Mouse (Mus musculus) left cerebral cortex, adult 8-10 months (tissue): ENCODE measurements around the gene Col1a2. TPM values are rescaled to one million over a fixed set of nuclear protein-coding genes. Genes with fewer than 3 reads are reported as not detected.

ENCODE experiments used
- DNase-seq, 2 experiments: peaks; one replicate each; pipeline ENCODE4 v3.0.0; 2022; ENCODE audit warnings: low spot score in 2 of 2
- total RNA-seq, 4 experiments: library from RNA; stranded (reverse); gene quantifications; 2 replicates each; pipeline ENCODE4 v1.2.4; 2022

The Col1a2 gene
- total RNA-seq = 10 to 100 TPM; 12.9 to 16.4 (median 16.0) TPM

DNA sequence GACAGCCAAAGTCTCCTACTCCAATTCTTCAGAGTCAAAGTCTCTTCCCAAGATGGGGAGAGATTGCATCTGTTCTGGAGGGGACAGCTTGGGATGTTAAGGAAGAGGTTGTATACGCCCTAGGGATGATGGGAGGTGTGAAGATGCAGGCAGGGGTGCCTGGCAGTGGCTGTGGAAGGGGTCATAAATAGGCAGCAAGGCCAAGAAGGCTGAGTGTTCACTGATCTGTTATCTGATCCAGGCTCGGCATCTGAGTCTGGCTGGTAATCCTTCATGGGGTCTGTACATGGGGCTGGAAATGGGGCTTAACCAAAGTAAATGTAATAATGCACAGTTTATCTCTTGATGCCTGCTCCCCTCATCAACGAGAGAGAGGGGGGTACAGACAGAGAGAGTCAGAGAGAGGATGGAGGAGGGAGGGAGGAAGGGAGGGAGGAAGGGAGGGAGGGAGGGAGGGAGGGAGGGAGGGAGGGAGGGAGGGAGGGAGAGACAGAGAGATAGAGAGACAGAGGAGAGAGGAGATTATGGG, at the start of gene Col1a2:
Gene Col1a2, plus strand, starts transcription at position 212 of the 529 bp plus-strand sequence.
- no peak for DNase-seq

DNA sequence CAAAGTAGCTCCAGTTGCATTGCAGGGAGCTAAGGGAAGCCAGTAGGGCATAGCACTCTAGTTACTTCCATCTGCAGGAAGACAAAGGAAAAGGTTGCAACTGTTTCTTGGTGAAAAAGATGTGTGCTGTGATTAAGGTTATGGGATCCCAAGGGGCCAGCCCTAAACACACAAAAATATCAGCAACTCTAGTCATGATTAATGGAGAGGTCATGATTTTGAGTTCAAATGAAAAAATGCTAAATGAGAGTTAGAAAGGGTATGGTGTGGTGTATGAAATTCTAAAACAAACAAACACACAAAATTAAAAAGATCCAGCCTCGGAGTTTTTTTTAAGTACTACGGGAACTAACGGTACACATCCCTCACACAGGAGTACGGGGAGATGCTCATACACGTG, 49.1 kb upstream of the Col1a2 start:
- DNase-seq = no peak

GRCm38 (mm10) chr6:4455961-4456617, 48.5 kb upstream of the Col1a2 start:
- DNase-seq = no peak

DNA sequence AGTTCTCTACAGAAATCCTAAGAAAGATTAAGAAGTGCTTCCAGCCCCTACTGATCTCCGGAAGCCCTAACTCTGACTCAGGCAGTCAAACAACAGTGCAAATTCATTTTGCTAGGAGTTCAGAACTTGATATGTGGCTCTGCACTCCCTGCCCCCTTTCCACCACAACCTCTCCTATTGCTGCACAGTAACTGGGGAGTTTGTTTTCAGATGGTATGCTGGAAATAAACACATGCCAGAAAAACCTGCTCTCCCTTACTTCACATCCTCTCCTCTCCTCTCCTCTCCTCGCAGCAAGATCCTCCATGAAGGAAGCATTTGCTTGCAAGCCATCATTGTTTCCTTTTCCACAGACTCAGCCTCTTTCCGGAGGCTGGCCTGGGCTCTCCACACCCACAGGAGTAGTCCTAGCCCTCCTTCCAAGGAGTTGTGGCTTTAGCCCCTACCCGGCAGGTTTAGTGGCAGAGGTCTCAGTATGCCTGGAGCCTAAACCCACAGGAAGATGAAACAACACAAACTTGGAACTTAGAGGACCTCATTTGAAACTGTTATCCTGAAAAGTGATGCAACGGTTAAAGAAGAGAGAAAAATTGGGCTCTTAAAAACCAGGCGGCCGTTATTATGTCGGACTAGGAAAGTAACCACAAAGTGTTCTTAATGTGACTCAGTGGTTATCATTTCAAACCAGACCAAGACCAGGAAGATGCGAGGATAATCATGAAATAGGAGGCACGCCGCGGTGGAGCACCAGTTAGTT, 47.7 kb upstream of the Col1a2 start:
- DNase-seq = no peak

DNA sequence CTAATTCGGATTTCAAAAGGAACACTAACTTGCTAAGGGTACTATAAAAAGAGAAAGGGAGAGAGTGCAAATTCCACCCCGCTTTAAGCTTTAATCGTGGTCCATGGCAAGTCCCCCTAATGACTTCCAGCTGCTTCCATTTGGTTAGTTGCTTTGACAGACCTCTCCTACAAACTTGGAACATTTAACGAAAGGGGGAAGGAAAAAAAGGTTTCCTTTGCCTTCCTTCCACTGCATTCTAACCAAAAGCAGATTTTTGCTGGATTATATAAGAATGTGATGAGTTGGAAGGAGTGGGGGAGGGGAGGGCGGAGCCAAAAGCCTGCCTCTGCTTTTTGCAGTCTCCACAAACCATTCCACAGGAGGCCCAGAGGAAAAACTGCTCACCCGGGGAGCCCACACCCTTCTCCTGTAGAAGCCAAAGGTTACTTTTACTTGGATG, 47.0 kb upstream of the Col1a2 start:
- no peak for DNase-seq

GRCm38 (mm10) chr6:4465320-4465719, 39.3 kb upstream of the Col1a2 start:
- no peak for DNase-seq

GRCm38 (mm10) chr6:4483577-4483936, 21.1 kb upstream of the Col1a2 start:
- no peak for DNase-seq

- no peak for DNase-seq
Observed at GRCm38 (mm10) chr6:4483937-4484601, 20.5 kb upstream of the Col1a2 start.

DNA sequence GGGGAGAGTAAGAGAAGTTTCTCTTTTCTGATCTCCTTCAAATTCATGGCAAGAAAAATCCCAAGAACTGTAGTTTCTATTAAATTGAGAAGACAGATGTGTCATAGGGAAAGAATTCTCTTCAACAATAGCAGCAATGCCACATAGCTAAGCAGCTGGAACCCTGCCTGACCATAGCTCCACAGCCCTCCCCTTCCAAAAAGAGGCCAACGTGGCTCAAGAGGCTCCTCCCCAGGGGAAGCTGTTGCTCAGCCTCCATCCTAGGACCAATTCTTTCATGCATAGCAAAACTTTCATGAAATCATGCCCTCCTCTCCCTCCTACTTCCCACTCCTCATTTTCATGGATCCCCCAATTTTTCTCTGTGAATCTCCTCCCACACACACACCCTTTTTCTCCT, 16.3 kb upstream of the Col1a2 start:
- no peak for DNase-seq

- no peak for DNase-seq
Observed at GRCm38 (mm10) chr6:4488966-4489365, 15.6 kb upstream of the Col1a2 start.

GRCm38 (mm10) chr6:4489366-4490245, 15.0 kb upstream of the Col1a2 start:
- no peak for DNase-seq

DNA sequence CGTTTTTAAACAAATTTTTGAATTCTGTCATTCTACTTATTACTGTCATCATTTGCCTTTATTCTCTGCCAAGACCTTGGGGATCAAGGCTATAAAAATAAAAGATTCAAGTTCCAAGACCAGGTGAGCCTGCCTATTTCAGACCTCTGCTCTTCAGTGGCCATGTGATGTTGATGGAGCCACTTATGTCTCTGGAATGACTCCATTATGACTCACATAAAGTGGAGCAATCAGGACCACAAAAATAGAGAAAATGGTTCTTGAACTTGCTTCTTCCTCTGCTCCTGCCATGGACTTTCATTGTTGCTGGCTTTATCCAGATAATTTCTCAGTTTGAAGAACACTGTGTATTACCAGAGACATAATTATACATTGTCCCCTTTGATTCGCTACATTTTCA, 10.9 kb upstream of the Col1a2 start:
- DNase-seq = no peak

GRCm38 (mm10) chr6:4496428-4496827, 8.2 kb upstream of the Col1a2 start:
- DNase-seq = no peak

DNA sequence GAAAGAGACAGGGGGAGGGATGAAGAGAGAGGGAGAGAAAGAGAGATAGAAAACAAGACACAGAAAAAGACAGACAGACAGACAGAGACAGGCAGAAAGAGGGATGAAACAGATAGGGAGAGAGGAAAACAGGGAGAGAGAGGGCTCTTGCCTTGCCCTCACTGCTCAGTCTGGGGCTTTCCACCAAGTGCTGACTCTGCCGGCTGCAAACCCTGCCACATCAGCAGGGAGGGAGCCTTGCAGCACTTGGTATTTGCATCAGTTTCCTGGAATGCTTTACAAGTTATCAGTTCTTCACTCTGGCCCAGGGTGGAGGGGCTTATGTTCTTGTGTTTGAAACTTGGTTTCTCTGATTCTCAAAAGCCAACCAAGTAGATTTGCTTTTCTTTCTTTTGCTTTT, 1.5 kb upstream of the Col1a2 start:
- no peak for DNase-seq

GRCm38 (mm10) chr6:4505158-4505997, 764 bp downstream of the Col1a2 start:
- DNase-seq = no peak

GRCm38 (mm10) chr6:4506106-4506505, 1.5 kb downstream of the Col1a2 start:
- no peak for DNase-seq

GRCm38 (mm10) chr6:4506791-4507190, 2.2 kb downstream of the Col1a2 start:
- no peak for DNase-seq

DNA sequence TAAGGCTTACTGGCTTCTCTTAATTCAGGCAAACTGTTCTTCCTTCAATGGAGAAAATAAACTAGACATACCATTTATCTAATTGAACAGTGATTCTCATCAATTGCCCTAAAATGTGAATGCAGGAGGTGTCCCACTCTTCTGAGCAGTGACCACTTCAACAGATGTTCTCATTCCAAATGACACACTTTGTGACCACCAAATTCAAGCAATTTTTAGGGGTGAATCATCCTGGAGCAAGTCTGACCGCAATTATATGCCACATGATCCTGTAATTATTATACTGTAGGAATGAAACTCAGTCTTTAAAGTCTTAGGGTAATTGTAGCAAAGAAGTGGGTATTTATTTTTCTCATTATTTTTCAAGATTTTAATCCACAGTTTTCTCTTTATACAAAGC, 2.7 kb downstream of the Col1a2 start:
- DNase-seq = no peak

DNA sequence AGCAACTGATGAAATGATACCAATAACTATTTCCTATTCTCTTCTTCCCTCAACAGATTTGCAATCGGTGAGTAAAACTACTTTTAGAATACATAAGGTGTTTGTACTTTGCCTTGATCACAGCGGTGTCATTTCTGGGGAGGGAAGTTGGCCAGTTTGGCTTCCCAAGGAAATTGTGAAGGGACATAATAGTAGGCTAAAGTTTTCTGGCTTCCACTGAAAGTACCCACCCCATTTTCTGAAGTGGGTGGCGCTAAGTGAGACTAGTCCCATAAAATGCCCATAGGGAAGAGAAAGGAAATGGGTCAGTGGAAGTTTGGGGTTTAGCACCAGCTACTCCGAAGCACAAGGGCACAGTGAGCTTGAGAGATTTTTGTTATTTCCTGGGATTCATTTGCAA, 3.7 kb downstream of the Col1a2 start:
- DNase-seq = no peak

GRCm38 (mm10) chr6:4509395-4509794, 4.8 kb downstream of the Col1a2 start:
- DNase-seq = no peak
